Mouse (Mus musculus) thymus, postnatal 25 days (tissue): ENCODE measurements around the gene P4ha2.

Source experiments
- DNase-seq: peaks from one replicate; pipeline ENCODE4 v3.0.0; 2022

Gene P4ha2

DNA sequence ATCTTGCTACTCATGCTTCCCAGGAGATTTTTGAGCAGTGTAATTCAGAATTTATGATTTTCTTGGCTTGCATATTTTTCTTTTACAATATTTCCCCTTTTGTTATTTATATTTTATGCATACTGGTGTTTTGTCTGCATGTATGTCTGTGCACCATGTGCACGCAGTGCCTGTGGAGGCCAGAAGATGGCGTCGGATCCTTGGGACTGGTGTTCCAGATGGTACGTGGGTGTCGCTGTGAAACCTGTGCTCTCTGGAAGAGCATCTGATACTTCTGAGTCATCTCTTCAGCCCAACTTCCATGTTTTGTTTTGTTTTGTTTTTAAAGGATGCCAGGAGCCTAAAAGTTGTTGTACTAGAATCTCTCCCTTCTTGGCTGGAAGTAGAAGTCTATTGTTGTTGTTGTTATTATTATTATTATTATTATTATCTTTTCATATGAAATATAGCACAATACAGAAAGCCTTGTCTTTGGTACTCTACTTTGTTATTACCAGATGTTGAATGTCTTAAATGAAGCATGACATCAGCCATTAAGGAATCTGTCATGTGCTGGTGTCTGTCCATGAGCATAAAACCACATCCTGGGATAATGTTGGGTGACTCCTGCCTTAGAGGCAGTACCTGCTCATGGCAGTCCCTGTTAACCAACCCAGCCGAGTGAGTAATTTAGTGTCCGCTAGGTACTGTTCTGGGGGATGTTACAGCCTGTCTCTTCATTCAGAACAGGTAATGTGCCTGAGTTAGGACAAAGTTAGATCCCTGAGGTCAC, 41.5 kb downstream of the P4ha2 start:
- DNase-seq = no peak

DNA sequence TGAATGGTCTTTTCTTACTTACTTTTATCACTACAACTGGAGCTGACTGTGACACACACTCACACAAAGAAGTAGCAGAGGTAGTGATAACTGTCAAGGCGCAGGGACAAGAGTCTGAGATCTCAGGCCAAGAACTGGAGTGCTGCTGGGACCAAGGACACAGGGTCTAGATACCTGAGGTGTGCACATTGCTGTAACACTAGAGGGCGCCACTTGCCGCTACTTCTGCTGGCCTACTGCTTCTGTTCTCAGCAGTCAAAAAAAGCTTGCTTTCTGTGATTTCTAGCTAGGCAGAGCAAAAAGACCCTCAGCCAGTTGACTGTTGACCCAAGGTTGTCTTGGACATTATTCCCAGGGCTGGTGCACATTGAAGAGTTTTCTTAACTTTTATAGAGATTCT, 45.0 kb downstream of the P4ha2 start:
- DNase-seq = peak; percentile 75

DNA sequence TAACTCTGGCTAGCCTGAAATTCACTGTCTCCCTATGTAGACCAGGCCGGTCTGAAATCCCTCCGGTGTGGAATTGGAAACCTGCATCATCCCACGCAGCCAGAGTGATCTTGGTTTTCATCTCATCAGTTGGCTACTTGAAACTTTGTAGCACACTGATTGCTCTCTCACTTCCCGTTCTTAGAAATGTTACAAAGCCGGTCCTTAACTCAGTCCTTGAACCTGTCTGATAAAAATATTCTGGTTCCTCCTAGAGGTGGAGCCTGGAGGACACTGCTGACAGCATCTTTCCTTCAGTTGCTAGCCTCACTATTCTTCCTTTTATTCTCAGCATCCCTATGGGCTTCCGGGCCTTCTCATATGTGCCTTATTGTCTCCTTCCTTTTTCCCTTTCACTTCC, 46.1 kb downstream of the P4ha2 start:
- DNase-seq = no peak

DNA sequence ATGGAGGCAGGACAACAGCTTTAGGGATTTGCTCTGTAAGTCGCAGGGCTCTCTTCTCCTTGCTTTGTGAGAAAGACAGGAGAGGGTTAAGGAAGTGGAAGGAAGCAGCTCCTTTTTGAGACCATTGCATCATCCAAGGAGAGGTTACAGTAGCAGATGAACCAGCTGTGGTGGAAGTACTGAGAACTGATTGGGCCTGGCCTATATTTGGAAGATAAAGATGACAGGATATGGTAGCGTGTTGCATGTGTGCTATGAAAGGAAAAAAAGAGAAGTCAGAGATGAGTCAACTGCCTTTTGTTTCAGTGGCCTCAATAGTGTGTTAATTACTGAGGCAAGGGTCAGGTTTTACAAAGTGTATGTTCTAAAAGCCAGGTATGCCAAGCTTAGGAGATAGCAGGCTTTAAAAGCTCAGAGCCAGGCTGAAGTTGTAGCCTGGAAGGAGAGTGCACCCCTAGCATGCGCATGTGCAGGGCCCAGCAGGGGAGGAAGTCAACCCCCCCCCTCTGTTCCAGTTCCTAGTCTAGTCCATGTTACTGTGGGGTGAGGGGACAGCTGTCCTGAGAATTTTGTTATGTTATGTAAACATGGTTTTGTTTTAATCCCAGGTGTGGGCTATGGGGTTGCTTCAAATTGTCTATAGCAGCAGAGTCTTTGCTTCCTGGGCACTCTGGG, 50.0 kb downstream of the P4ha2 start:
- DNase-seq = no peak

DNA sequence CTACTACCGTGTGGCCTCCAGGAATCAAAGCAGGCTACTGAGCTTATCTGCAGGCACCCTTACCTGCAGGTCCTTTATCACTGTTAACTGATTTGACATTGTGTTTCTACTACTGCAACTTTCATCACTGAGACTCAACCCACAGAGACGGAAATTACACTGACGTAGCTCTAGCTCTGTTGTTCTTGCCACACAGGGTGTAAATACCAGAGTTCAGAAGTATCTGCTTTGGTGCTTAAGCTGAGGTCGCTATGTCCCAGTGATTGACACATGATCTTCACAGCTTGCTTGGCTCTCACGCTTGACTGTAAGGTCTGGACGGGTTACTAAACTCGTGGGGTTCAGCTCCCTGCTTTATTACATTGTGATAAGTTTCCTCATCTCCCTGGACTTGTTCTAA, 51.2 kb downstream of the P4ha2 start:
- no peak for DNase-seq

DNA sequence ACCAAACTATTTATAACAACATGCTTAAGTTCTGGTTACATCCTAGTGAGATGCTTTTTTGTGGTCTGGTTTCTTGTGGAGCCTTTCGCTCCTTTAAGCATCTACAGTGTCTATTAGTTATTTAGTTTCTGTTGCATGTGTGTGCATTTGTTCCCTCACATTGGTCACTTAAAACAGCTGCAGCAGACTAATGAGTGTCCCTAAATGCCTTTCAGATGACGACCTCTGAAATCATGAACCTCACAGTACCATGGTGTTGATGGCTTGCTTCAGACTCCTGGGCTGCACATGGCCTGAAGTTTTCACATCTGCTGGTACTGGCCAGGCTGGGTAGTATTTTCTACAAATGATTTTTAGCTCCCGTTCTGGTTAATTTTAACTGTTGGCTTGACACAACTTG, 53.1 kb downstream of the P4ha2 start:
- DNase-seq = no peak

DNA sequence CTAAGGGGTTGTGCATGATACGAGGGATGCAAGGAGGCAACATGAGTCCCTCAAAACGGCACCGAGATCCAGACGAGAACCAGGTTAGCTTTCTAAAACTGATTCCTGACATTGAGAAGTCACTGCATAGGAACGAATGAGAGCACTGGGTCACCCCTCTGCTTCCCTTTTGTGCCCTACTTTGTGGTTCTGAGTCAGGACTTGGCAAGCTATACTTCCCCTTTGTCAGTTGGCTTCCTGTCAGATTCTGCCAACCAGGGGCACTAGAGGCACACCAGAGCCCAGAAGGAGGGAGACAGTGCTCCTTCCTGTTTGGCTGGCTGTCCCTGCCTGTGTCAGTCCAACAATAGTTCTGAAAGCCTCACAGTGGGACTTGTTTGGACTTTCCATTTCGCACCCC, 56.0 kb downstream of the P4ha2 start:
- DNase-seq = peak; percentile 73

DNA sequence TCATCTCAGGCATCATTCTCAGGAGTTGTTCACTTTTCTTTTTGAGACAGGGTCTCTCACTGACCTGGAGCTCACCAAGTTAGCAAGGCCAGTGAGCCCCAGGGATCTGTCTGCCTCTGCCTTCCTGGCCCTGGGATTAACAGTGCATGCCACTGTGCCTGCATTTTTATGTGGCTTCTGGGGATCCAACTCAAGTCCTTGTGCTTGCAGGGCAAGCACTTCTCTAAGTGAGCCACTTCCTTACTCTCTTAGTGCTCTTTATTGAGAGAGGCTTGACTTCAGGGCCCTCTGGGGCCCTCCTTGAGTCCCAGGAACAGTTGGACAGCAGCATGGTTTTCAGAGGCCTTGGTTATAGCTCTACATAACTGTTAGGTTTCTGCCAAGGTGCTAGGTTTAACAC, 56.6 kb downstream of the P4ha2 start:
- no peak for DNase-seq

DNA sequence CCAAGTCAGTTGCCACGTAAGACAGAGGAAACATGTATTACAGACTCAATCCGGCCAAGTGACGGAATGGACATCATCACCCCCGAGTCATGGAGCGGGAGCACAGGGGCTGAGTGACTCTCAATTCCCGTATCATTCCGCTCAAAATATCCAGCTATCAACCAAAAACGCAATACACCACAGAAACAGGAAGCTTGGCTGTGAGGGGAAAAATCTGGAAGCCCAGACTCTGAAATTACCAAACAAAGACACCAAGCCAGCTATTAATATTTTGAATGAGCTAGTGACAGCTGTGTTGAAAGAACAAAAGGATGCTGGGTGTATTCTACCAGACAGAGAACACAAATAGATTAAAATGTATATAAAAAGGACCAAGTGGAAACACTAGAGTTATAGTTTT, 57.7 kb downstream of the P4ha2 start:
- DNase-seq = no peak

DNA sequence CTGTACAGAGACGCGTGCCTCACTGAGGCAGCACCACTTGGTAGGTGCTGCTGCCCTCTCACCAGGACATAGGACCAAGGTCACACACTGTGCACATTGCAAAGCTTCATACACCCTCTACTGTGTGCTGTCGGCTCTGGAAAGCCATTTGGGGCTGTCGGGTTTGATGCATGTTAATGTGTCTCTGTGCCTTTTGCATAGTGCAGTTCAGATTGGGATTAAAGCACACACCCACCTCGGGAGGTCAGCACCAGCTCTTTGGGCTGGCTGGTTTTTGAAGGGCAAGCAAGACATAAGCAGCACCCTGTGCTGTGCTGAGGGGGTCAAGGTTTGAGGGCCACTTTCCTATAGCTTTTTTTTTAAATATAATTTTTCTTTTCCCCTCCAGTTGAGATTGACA, 60.5 kb downstream of the P4ha2 start:
- DNase-seq = no peak

DNA sequence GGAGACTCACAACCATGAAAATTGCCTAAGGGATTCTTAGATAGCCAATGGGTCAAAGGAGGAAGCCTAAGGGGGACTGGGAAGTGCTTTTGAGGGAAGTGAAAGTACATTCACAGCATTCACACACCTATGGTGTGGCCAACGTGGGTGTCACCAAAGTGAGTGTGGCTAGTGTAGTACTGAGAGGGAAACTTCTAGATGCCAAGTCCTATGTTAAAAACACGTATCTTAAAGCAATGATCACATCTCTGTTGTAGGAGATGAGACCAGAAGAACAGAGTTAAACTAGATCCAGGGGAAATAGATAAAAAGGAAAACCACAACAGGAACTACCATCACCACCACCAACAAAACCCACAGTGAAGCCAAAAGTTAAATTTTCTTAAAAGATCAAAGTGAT, 61.0 kb downstream of the P4ha2 start:
- DNase-seq = no peak

DNA sequence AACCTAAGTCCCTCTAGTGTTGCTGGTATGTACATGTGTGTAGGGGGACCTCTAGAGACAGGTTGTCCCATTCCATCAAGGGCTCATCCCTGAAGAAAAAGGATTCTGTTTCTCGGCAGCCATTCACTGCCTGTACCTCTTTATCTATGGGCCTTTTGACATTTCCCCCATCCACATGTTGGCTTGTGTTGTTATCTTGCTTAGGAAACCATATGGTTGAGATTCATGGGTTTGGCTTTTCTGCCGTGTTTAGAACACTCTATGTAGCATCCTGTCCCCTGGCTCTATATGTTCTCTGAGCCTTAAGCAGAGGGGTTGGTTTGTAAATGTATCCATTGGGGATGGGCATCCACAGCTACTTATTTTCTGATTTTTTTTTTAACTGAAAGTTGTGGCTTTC, 61.6 kb downstream of the P4ha2 start:
- DNase-seq = no peak

DNA sequence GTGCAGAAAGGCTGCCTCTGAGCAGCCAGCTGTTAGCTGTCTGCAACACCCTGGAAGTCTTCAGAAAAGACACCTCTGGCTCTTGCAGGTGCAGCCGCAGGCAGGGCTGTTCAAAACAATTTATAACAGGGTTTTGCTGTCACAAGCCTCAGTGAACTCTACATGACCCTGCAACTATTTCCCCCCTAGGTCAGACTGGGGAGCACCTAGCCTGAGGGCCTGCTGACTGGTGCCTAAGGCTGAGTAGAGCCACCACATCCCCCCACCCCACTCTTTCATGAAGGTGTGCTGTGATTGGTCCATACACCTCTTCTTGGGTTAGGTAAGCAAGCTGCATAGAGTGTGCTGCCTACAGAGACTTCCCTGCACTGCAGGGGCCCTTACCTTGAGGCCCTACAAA, 63.1 kb downstream of the P4ha2 start:
- peak; percentile 29 for DNase-seq

DNA sequence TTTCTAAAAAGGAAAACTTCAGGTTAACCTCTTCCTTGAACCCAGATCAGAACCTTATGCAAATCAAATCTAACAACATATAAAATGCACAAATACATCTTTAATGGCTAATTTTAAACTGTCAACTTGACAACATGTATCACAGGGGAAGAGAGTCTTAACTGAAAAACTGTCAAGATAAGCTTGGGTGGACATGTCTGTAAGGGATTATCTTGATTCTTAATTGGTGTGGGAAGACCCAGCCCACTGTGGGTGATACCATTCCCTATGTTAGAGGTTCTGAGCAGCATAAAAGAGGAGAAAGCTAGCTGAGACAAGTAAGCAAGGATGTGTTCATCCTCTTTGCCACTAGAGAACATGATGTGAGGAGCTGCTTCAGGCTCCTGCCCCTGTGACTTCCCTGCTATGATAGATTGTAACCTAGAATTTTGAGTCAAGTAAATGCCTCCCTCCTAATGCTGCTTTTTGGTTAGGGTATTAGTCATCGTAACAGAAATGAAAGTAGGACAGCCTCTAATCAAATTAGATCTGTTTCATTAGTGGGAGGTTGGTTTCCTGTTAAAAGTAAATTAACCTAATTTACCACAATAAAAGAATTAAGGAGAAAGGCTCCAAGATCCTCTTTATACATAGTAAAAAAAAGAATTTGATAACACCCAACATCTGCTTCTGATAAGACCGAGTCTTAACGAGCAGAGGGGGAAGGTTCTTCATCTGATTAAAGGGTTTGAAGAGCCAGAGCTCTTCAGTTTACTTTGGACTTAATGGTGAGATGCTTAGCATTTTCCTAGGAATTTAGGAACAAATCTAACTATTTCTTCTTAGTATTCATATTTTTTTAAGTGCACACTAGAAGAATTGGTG, 69.8 kb downstream of the P4ha2 start:
- DNase-seq = no peak

DNA sequence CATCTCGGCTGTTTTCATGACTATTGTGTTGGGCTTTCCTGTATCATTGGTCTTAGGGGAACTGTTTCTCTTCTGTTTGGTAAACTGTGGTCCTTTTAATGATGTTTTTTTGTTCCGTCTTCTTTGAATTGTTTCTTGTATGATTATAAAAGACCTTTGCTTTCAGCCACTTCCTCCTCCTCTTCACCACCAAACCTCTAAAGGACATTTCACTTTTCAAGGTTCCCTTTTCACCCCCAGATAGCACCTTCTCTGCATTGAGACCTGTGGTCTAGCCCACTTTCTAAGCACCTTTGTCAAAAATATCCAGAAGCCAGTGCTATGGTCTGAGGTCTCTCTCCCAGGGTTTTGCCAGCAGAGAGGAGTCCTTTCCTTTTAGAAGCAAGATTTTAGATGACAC, 71.3 kb downstream of the P4ha2 start:
- DNase-seq = no peak

DNA sequence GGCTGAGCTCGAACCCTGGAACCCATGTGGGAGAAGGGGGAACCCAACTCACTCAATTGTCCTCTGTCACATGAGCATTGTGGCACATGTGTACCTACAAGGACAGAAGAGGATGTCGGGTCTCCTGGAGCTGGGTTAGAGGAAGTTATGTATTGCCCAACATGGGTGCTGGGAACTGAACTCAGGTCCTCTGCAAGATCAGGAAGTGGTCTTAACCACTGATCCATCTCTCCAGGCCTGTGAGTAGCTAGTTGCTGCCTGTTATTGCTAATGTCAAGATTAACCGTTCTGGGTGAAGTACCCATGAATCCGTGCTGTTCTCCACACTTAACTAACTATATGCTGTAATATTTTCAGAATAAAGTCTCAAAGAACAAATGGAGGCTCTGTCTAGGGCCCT, 74.3 kb downstream of the P4ha2 start:
- no peak for DNase-seq

DNA sequence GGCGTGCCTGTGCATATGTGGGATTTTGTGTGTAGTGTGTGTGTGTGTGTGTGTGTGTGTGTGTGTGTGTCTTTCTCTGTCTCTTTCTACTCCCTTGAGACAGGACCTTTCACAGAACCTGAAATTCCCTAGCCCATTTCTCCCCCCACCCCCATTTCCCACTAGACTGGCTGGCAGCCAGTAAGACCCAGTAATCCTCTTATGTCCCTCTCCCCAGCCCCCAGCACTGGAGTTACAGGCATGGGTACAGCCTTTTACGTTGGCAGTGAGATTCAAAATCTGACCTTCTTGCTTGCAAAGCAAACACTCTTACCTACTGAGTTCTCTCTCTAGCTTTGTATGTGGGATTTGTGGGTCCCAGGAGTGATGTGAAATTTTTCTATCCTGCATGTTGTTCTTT, 75.0 kb downstream of the P4ha2 start:
- no peak for DNase-seq
